Mouse (Mus musculus) myocyte (in vitro differentiated cells): ENCODE results near the gene Tmc8.

Experiments used
- MAX ChIP-seq: IDR thresholded peaks from one replicate; pipeline ENCODE4 v1.6.1; 2011; ENCODE audit warnings: low read depth, mild to moderate bottlenecking, control low read depth
- MYOG ChIP-seq, 3 experiments: IDR thresholded peaks; one replicate each; pipeline ENCODE4 v1.6.1; 2011; ENCODE audit warnings: control low read depth in 2 of 3, low read depth in 2 of 3, mild to moderate bottlenecking in 2 of 3; ENCODE audit not compliant: insufficient read length in 2 of 3, control insufficient read depth in 1 of 3, insufficient read depth in 1 of 3
- POLR2A ChIP-seq: IDR thresholded peaks from one replicate; pipeline ENCODE4 v1.6.1; 2011; ENCODE audit warnings: low read depth, mild to moderate bottlenecking, control low read depth, moderate library complexity; ENCODE audit not compliant: insufficient read length
- POLR2AphosphoS2 ChIP-seq: IDR thresholded peaks from one replicate; pipeline ENCODE4 v1.6.1; 2011; ENCODE audit warnings: low read depth, control low read depth; ENCODE audit not compliant: insufficient read length
- USF1 ChIP-seq: IDR thresholded peaks from one replicate; pipeline ENCODE4 v1.6.1; 2011; ENCODE audit warnings: low read depth, mild to moderate bottlenecking, control low read depth, moderate library complexity

- TF ChIP-seq POLR2A, result no peak
- no peak for TF ChIP-seq MAX
- no peak for TF ChIP-seq USF1
- no peak for TF ChIP-seq POLR2AphosphoS2
- TF ChIP-seq MYOG (IDR thresholded peaks at IDR 0.05; ENCODE audit: control insufficient read depth in 1 of 3, insufficient read depth in 1 of 3, insufficient read length in 2 of 3, low read depth in 2 of 3), result no peak
Observed at GRCm38 (mm10) chr11:117738123-117738522, 43.8 kb upstream of the Tmc8 start.
